Mouse (Mus musculus) thymus, postnatal 10 days (tissue): ENCODE data around the gene Cbs.
A peak's percentile ranks its signal among the peaks of the same experiment; 100 is the strongest.

Experiments used
- DNase-seq, 2 experiments: peaks; one replicate each; pipeline ENCODE4 v3.0.0; 2021; ENCODE audit warnings: low spot score in 2 of 2

The Cbs gene

GRCm38 (mm10) chr17:31590846-31591245, 46.2 kb downstream of the Cbs start:
- no peak for DNase-seq

GRCm38 (mm10) chr17:31588726-31589125, 48.3 kb downstream of the Cbs start:
- no peak for DNase-seq

GRCm38 (mm10) chr17:31588115-31588514, 48.9 kb downstream of the Cbs start:
- no peak for DNase-seq

- no peak for DNase-seq
Observed at GRCm38 (mm10) chr17:31583781-31584180, 53.3 kb downstream of the Cbs start.

GRCm38 (mm10) chr17:31583185-31583584, 53.9 kb downstream of the Cbs start:
- DNase-seq: no peak

- DNase-seq: no peak
Observed at GRCm38 (mm10) chr17:31580344-31580743, 56.7 kb downstream of the Cbs start.

GRCm38 (mm10) chr17:31576394-31577175, 60.5 kb downstream of the Cbs start:
- DNase-seq: no peak

- no peak for DNase-seq
Observed at GRCm38 (mm10) chr17:31574662-31575061, 62.4 kb downstream of the Cbs start.

GRCm38 (mm10) chr17:31571689-31572088, 65.3 kb downstream of the Cbs start:
- no peak for DNase-seq

- DNase-seq: peak; percentile 33 to 74
Observed at GRCm38 (mm10) chr17:31570321-31570925, 66.6 kb downstream of the Cbs start.

- DNase-seq: no peak
Observed at GRCm38 (mm10) chr17:31569756-31570155, 67.3 kb downstream of the Cbs start.

GRCm38 (mm10) chr17:31566276-31566675, 70.8 kb downstream of the Cbs start:
- DNase-seq: no peak

GRCm38 (mm10) chr17:31565141-31566056, 71.6 kb downstream of the Cbs start:
- peak; percentile 81 for DNase-seq

- DNase-seq: no peak
Observed at GRCm38 (mm10) chr17:31564858-31565140, 72.2 kb downstream of the Cbs start.

- peak; percentile 98 to 99 for DNase-seq
Observed at GRCm38 (mm10) chr17:31564015-31564857, 72.8 kb downstream of the Cbs start, which contains the start of gene Pknox1. Gene Pknox1 (plus strand): TSS chr17:31564734.

GRCm38 (mm10) chr17:31563632-31564014, 73.4 kb downstream of the Cbs start:
- DNase-seq: peak; percentile 36 to 40

- no peak for DNase-seq
Observed at GRCm38 (mm10) chr17:31559021-31559789, 77.8 kb downstream of the Cbs start.
